10 mouse cellular contexts compared by ENCODE assay signal in the genomic region with DNA sequence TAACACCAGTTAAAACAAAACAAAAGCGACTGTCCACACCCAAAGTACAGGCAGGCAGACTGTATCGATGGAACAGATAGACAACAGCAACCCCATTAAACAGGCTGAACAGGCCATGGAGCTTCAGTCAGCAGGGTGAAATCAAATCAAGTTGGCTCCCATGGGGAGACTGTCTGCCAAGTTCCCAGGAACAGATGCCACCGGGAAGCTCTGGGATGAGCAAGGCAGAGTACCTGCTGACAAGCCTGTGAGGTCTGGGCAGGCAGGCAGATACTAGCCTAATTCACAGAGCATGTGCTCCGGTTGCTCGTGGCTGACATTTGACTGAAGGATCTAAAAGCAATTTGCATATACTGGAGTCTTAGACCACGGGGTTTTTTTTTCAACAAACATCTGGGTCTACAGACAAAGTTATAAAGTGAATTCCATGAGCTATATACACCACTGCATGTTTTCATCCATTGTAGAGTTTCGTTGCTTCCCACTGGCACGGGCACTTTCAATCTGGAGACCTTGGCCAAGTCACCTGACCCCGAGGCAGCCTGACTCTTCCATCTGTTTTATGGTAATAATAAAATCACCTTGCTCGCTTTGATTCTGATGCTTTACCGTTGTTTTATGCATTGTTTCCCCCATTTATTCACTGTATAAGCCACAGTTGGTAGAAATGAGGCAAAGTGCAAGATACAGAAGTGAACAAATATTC. TPM values are rescaled to one million over a fixed set of nuclear protein-coding genes. Genes with fewer than 3 reads are reported as not detected.
DNase-seq lines count a peak whose midpoint lies in the region; ATAC-seq and TF ChIP-seq lines count a peak whose summit lies in the region.
"Had no signal": no experiment of that assay in that cellular context is flagged by ENCODE, and none has a peak within 500 bp of the region (broad histone marks: within the 10 kb centered on the region; RNA-seq: fewer than 3 reads in every experiment).

No protein-coding gene starts in this region.

- no peak for TF ChIP-seq CTCF in left cerebral cortex, adult 2 months (IDR thresholded peaks at IDR 0.05)

- H3K9ac ChIP-seq in embryonic facial prominence, embryonic 14.5 days (ENCODE audit: low read depth, low read length), result no peak overlapping the region
- H3K9ac ChIP-seq: limb, embryonic 12.5 days had no signal

- intact Hi-C loops in left cerebral cortex, adult 2 months (cut with DNase I), result no loop called here

- ATAC-seq in cerebellum, adult (ENCODE audit: insufficient number of reproducible peaks, low FRiP score, low TSS enrichment), result peak; percentile 99
- peak; percentile 50; the same call in 1 of the 2 replicates for ATAC-seq in embryonic facial prominence, embryonic 14.5 days (ENCODE audit: low read depth)
- ATAC-seq in megakaryocyte progenitor cell, adult 5-6 weeks (replicated peaks; ENCODE audit: poor library complexity), result no peak

- peak; percentile 10 to 21 for DNase-seq in left cerebral cortex, adult 18-20 months (ENCODE audit: low spot score in 2 of 2)
- no peak for DNase-seq in left cerebral cortex, adult 2 months (ENCODE audit: extremely low spot score in 1 of 2, low spot score in 2 of 2)
- no peak for DNase-seq in embryonic facial prominence, embryonic 14.5 days (ENCODE audit: low spot score)
- DNase-seq in layer of hippocampus, postnatal 10 days (ENCODE audit: low spot score in 2 of 2), result peak; percentile 73 to 76
- no peak for DNase-seq in ovary, postnatal 36 days (ENCODE audit: low spot score)

- 57% methylated on average over 11 of the region's 11 CpGs for WGBS in embryonic facial prominence, embryonic 14.5 days

- H3K27ac ChIP-seq in left cerebral cortex, adult 2 months, result no peak overlapping the region
- H3K27ac ChIP-seq in embryonic facial prominence, embryonic 14.5 days (replicated peaks; ENCODE audit: low read depth, low read length), result no peak overlapping the region
- H3K27ac ChIP-seq: limb, embryonic 12.5 days had no signal

- no peaks in the 10 kb centered on the region for H3K9me3 ChIP-seq in embryonic facial prominence, embryonic 14.5 days (ENCODE audit: control insufficient read depth, low read length)
- H3K9me3 ChIP-seq: limb, embryonic 12.5 days had no signal

- H3K27me3 ChIP-seq in embryonic facial prominence, embryonic 14.5 days (replicated peaks; ENCODE audit: control insufficient read depth, insufficient read depth, low read length), result no peaks in the 10 kb centered on the region
- H3K27me3 ChIP-seq: limb, embryonic 12.5 days had no signal

- no peak overlapping the region for H3K4me3 ChIP-seq in left cerebral cortex, adult 2 months
- no peak overlapping the region for H3K4me3 ChIP-seq in embryonic facial prominence, embryonic 14.5 days (ENCODE audit: low read depth, low read length)
- H3K4me3 ChIP-seq: limb, embryonic 12.5 days had no signal

- no peak overlapping the region for H3K4me2 ChIP-seq in embryonic facial prominence, embryonic 14.5 days (ENCODE audit: low read depth, low read length)
- H3K4me2 ChIP-seq: limb, embryonic 12.5 days had no signal

- H3K36me3 ChIP-seq in embryonic facial prominence, embryonic 14.5 days (ENCODE audit: control insufficient read depth, insufficient read depth, low read length), result no peaks in the 10 kb centered on the region
- H3K36me3 ChIP-seq: limb, embryonic 12.5 days had no signal

- peaks cover 11% of the 10 kb centered on the region; the same call in 1 of the 2 replicates for H3K4me1 ChIP-seq in embryonic facial prominence, embryonic 14.5 days (ENCODE audit: control insufficient read depth, insufficient read depth, low read length)
- H3K4me1 ChIP-seq: limb, embryonic 12.5 days had no signal

RNA-seq across cellular contexts. Expression of a gene that starts 50.1 kb away (rescaled TPM):
- total RNA-seq in left cerebral cortex, adult 18-20 months (2021), result not detected
- not detected for total RNA-seq in left cerebral cortex, adult 2 months (2021)
- polyA plus RNA-seq in embryonic facial prominence, embryonic 14.5 days (2014; fragmentation: Nextera tagmentation; extraction: Ambion mirVana), result 0.12 TPM in 1 of 2 replicates, not detected in the other
- total RNA-seq in layer of hippocampus, postnatal 10 days (2021), result not detected
- not detected in 2 replicates for total RNA-seq in megakaryocyte progenitor cell, adult 5-6 weeks (2015)
- not detected in 2 replicates for total RNA-seq in megakaryocyte progenitor cell, adult 5-6 weeks (2017)
- total RNA-seq: common myeloid progenitor, adult 5-6 weeks had no signal
- polyA plus RNA-seq: heart, postnatal 0 days; limb, embryonic 12.5 days had no signal

Comparison
In these comparisons a context has a peak if more than half of its experiments do, and no peak if none do; other contexts are left out.
1. DNase-seq: peak in left cerebral cortex, adult 18-20 months (2 of 2) and layer of hippocampus, postnatal 10 days (2 of 2); none in left cerebral cortex, adult 2 months (0 of 2), embryonic facial prominence, embryonic 14.5 days (single experiment) and ovary, postnatal 36 days (single experiment).